Mouse (Mus musculus) kidney, adult 2 months (tissue): ENCODE measurements around the gene Hoxc11.

Experiments used
- CTCF ChIP-seq: fragments of 200-500 bp; conservative IDR thresholded peaks from 2 replicates; pipeline ENCODE4 v1.5.1; 2011; ENCODE audit warnings: low read depth, mild to moderate bottlenecking, control low read depth, low read length, moderate library complexity, mixed read lengths; ENCODE audit not compliant: insufficient read depth, insufficient read length
- POLR2A ChIP-seq: fragments of 200-500 bp; IDR thresholded peaks from one replicate; pipeline ENCODE4 v1.6.1; 2011; ENCODE audit warnings: low read depth, low read length, control low read depth

DNA sequence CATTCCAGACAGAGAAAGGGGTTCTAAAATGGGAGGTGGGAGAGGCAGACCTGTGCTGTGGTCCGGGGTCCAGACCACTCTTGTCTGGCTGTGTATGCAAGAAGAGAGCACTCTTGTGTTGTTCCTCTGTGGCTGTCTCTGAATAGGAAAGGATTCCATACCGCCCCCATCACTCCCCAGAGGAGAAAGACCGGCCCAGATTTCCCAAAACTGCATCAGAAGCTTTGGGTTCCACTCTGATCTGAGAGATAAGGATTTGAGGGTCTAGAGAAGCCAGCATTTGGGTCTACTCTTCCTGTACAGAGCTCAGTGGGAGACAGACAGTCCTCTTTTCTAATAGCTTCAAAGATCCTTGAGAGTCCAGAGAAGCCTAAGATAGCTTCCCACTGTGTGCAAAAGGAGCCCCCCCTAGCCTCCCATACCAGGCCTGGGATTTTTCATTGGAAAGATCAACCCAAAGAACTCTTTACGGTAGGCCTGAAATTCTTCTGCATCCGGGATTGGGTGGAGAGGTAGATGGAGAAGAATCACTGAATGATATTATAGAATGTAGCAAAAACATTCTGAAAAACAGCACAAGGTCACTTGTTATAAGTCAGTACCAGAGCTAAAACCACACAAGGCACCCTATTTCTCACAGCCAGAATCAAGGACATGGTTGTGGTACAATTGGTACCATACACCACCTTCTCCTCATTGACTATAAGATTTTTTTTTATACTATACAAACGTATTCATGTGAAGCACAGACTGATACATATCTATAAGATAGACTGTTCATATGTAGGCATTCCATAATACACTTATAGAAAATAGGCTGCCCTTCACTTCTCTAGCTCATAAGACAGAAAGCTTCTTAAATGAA, 31.4 kb upstream of the Hoxc11 start:
- TF ChIP-seq CTCF (no peak), POLR2A (no peak)
